Mouse (Mus musculus) CH12.LX (cell line): ENCODE data around the gene Col15a1. TPM values are rescaled to one million over a fixed set of nuclear protein-coding genes. Genes with fewer than 3 reads are reported as not detected.

Experiments used
- DNase-seq: peaks from one replicate; pipeline ENCODE4 v3.0.0-alpha.2; 2013; ENCODE audit errors: extremely low read depth
- H3K27ac ChIP-seq: 2 replicates; pipeline ENCODE4 v1.5.1; 2012; ENCODE audit warnings: low read depth, mild to moderate bottlenecking, control low read depth, moderate library complexity; ENCODE audit not compliant: insufficient read depth
- H3K27me3 ChIP-seq: replicated peaks from 2 replicates; pipeline ENCODE3; 2012; ENCODE audit warnings: inconsistent platforms
- H3K36me3 ChIP-seq, 2 experiments: replicated peaks in 1 of 2; 2 replicates each; pipeline versions ENCODE3 to v1.6.1; 2012; ENCODE audit warnings: inconsistent platforms in 1 of 2, low read length in 1 of 2, mild to moderate bottlenecking in 1 of 2, mixed read lengths in 1 of 2, moderate library complexity in 1 of 2; ENCODE audit not compliant: control insufficient read depth in 1 of 2, insufficient read depth in 1 of 2
- H3K4me1 ChIP-seq, 2 experiments: 2 replicates each; pipeline ENCODE4 v1.6.1; 2012; ENCODE audit warnings: inconsistent platforms in 1 of 2, moderate library complexity in 1 of 2; ENCODE audit not compliant: insufficient read depth in 2 of 2, control insufficient read depth in 1 of 2
- H3K4me2 ChIP-seq: 2 replicates; pipeline ENCODE4 v1.6.1; 2012; ENCODE audit warnings: low read depth, mild to moderate bottlenecking, control low read depth; ENCODE audit not compliant: poor library complexity, insufficient read depth, severe bottlenecking
- H3K4me3 ChIP-seq, 3 experiments: fragments of 150-350 bp in 1 of 3; sonication (generic) in 1 of 3; replicated peaks in 1 of 3; 2 replicates each; pipeline versions ENCODE3 to v1.5.1; 2011 to 2012; ENCODE audit warnings: low read depth in 2 of 3, low read length in 2 of 3, mild to moderate bottlenecking in 2 of 3, moderate library complexity in 2 of 3, control low read depth in 1 of 3, improper control_type of control experiment in 1 of 3, inconsistent platforms in 1 of 3, mixed read lengths in 1 of 3; ENCODE audit not compliant: poor library complexity in 1 of 3
- H3K79me2 ChIP-seq: replicated peaks from 2 replicates; pipeline ENCODE4 v1.6.1; 2012; ENCODE audit warnings: mild to moderate bottlenecking, moderate library complexity; ENCODE audit not compliant: control insufficient read depth, poor library complexity, insufficient read depth, severe bottlenecking; ENCODE audit errors: extremely low read depth
- H3K9ac ChIP-seq: 2 replicates; pipeline ENCODE4 v1.6.1; 2012; ENCODE audit warnings: low read depth, mild to moderate bottlenecking, control low read depth, moderate library complexity; ENCODE audit not compliant: insufficient read depth
- H3K9me3 ChIP-seq: replicated peaks from 2 replicates; pipeline ENCODE3; 2012; ENCODE audit warnings: low read length, inconsistent platforms, mixed read lengths
- BHLHE40 ChIP-seq: IDR thresholded peaks from 2 replicates; pipeline ENCODE4 v1.6.1; 2011; ENCODE audit warnings: mild to moderate bottlenecking, low read depth, low read length, improper control_type of control experiment
- CHD2 ChIP-seq: IDR thresholded peaks from 2 replicates; pipeline ENCODE4 v1.6.1; 2011; ENCODE audit warnings: low read length, improper control_type of control experiment
- E2F4 ChIP-seq: IDR thresholded peaks from 2 replicates; pipeline ENCODE4 v1.6.1; 2011; ENCODE audit warnings: low read depth, low read length, improper control_type of control experiment; ENCODE audit not compliant: insufficient replicate concordance
- ELF1 ChIP-seq: IDR thresholded peaks from 2 replicates; pipeline ENCODE4 v1.6.1; 2014; ENCODE audit warnings: low read depth, mild to moderate bottlenecking, inconsistent platforms, low read length, improper control_type of control experiment
- EP300 ChIP-seq: IDR thresholded peaks from 2 replicates; pipeline ENCODE4 v1.6.1; 2011; ENCODE audit warnings: low read length, improper control_type of control experiment
- ETS1 ChIP-seq: conservative IDR thresholded peaks from 2 replicates; pipeline ENCODE4 v1.6.1; 2012; ENCODE audit warnings: low read depth, mild to moderate bottlenecking, inconsistent platforms, low read length, improper control_type of control experiment, moderate library complexity
- GABPA ChIP-seq: IDR thresholded peaks from 2 replicates; pipeline ENCODE4 v1.6.1; 2012; ENCODE audit warnings: low read depth, low read length, improper control_type of control experiment, inconsistent platforms; ENCODE audit not compliant: insufficient replicate concordance
- IRF4 ChIP-seq: IDR thresholded peaks from 2 replicates; pipeline ENCODE4 v1.6.1; 2014; ENCODE audit warnings: low read depth, mild to moderate bottlenecking, inconsistent platforms, low read length, improper control_type of control experiment
- KAT2A ChIP-seq: IDR thresholded peaks from 2 replicates; pipeline ENCODE4 v1.6.1; 2012; ENCODE audit warnings: low read length, improper control_type of control experiment, inconsistent platforms; ENCODE audit not compliant: insufficient replicate concordance
- MAFK ChIP-seq: IDR thresholded peaks from 2 replicates; pipeline ENCODE4 v1.6.1; 2011; ENCODE audit warnings: low read length, improper control_type of control experiment; ENCODE audit not compliant: insufficient replicate concordance
- MAX ChIP-seq: IDR thresholded peaks from 2 replicates; pipeline ENCODE4 v1.6.1; 2011; ENCODE audit warnings: low read length, improper control_type of control experiment
- MAZ ChIP-seq: IDR thresholded peaks from 2 replicates; pipeline ENCODE4 v1.6.1; 2012; ENCODE audit warnings: low read depth, mild to moderate bottlenecking, inconsistent platforms, low read length, improper control_type of control experiment, moderate library complexity
- MXI1 ChIP-seq: IDR thresholded peaks from 2 replicates; pipeline ENCODE4 v1.6.1; 2011; ENCODE audit warnings: mild to moderate bottlenecking, low read depth, low read length, improper control_type of control experiment
- MYC ChIP-seq: IDR thresholded peaks from 2 replicates; pipeline ENCODE4 v1.6.1; 2011; ENCODE audit warnings: low read depth, mild to moderate bottlenecking, improper control_type of control experiment, low read length
- NELFE ChIP-seq: IDR thresholded peaks from 2 replicates; pipeline ENCODE4 v1.6.1; 2011; ENCODE audit warnings: low read depth, low read length, improper control_type of control experiment
- NRF1 ChIP-seq: IDR thresholded peaks from 2 replicates; pipeline ENCODE4 v1.6.1; 2014; ENCODE audit warnings: low read depth, mild to moderate bottlenecking, inconsistent platforms, low read length, improper control_type of control experiment, moderate library complexity
- PAX5 ChIP-seq: IDR thresholded peaks from 2 replicates; pipeline ENCODE4 v1.6.1; 2012; ENCODE audit warnings: low read length, inconsistent platforms, mixed read lengths
- RAD21 ChIP-seq: IDR thresholded peaks from 2 replicates; pipeline ENCODE4 v1.6.1; 2011; ENCODE audit warnings: low read depth, mild to moderate bottlenecking, low read length, improper control_type of control experiment, moderate library complexity
- RCOR1 ChIP-seq: conservative IDR thresholded peaks from 2 replicates; pipeline ENCODE4 v1.6.1; 2012; ENCODE audit warnings: low read depth, mild to moderate bottlenecking, inconsistent platforms, low read length, improper control_type of control experiment
- SMC3 ChIP-seq: IDR thresholded peaks from 2 replicates; pipeline ENCODE4 v1.6.1; 2011; ENCODE audit warnings: low read depth, low read length, improper control_type of control experiment
- TBP ChIP-seq: conservative IDR thresholded peaks from 2 replicates; pipeline ENCODE4 v1.6.1; 2011; ENCODE audit warnings: low read depth, low read length, improper control_type of control experiment
- TCF12 ChIP-seq: IDR thresholded peaks from 2 replicates; pipeline ENCODE4 v1.6.1; 2014; ENCODE audit warnings: low read depth, mild to moderate bottlenecking, inconsistent platforms, low read length, improper control_type of control experiment
- UBTF ChIP-seq: IDR thresholded peaks from 2 replicates; pipeline ENCODE4 v1.6.1; 2012; ENCODE audit warnings: low read depth, mild to moderate bottlenecking, inconsistent platforms, low read length, improper control_type of control experiment, moderate library complexity
- USF1 ChIP-seq: IDR thresholded peaks from 2 replicates; pipeline ENCODE4 v1.6.1; 2014; ENCODE audit warnings: low read depth, mild to moderate bottlenecking, inconsistent platforms, low read length, improper control_type of control experiment
- ZKSCAN1 ChIP-seq: IDR thresholded peaks from 2 replicates; pipeline ENCODE4 v1.6.1; 2012; ENCODE audit warnings: low read depth, inconsistent platforms, low read length, improper control_type of control experiment, borderline replicate concordance
- ZMIZ1 ChIP-seq: IDR thresholded peaks from 2 replicates; pipeline ENCODE4 v1.6.1; 2012; ENCODE audit warnings: low read depth, mild to moderate bottlenecking, inconsistent platforms, low read length, improper control_type of control experiment
- ZNF384 ChIP-seq: IDR thresholded peaks from 2 replicates; pipeline ENCODE4 v1.6.1; 2012; ENCODE audit warnings: low read depth, low read length, improper control_type of control experiment, inconsistent platforms
- dilution Hi-C: fragments of 300-500 bp; cut with MboI; formaldehyde crosslinking; loops from 2 replicates; pipeline ENCODE4 v1.14.3; 2020; ENCODE audit warnings: low sequenced_read_pairs; ENCODE audit not compliant: extremely low pct_unique_long_range_greater_than_20kb, extremely low pct_ligation_motif_present
- in situ Hi-C: fragments of 300-500 bp; cut with MboI; formaldehyde crosslinking; loops from 3 replicates; pipeline ENCODE4 v1.14.3; 2019; ENCODE audit warnings: low sequenced_read_pairs, low pct_ligation_motif_present, low pct_unique_long_range_greater_than_20kb, mixed read lengths
- polyA plus RNA-seq: library from polyadenylated mRNA; unstranded; fragments of >175 nt; gene quantifications from 2 replicates; pipeline ENCODE4 v1.2.1, GENCODE M21; 2012; ENCODE audit warnings: low read depth; ENCODE audit not compliant: insufficient read length
- total RNA-seq, 2 experiments: library from RNA; depleted of rRNA; stranded (reverse); fragments of 300-350 nt in 1 of 2; fragments of >200 nt in 1 of 2; gene quantifications; 2 replicates each; pipeline ENCODE4 v1.2.3; 2012 to 2014

Col15a1 gene
- total and polyA plus RNA-seq, 3 experiments = 0.08 to 2.2 (median 0.68) TPM

GRCm38 (mm10) chr4:47239114-47239513 is 31.2 kb downstream of the Col15a1 start:
- TF ChIP-seq IRF4 = no peak
- no peak for TF ChIP-seq USF1
- no peak for TF ChIP-seq RCOR1
- TF ChIP-seq ZNF384 = no peak
- no peak for TF ChIP-seq TBP
- TF ChIP-seq NRF1 = no peak
- no peak for TF ChIP-seq ETS1
- no peak for TF ChIP-seq CHD2
- TF ChIP-seq E2F4 = no peak
- no peak for TF ChIP-seq SMC3
- no peak for TF ChIP-seq MXI1
- TF ChIP-seq UBTF = no peak
- TF ChIP-seq TCF12 = no peak
- TF ChIP-seq MAX = no peak
- TF ChIP-seq MAZ = no peak
- no peak for TF ChIP-seq GABPA
- no peak for TF ChIP-seq MAFK
- no peak for TF ChIP-seq KAT2A
- no peak for TF ChIP-seq ZKSCAN1
- no peak for TF ChIP-seq EP300
- TF ChIP-seq, all 38 proteins: peak for 0
- peaks cover 0 to 21% of the 10 kb centered on the region in 2 experiments; a peak in 2 of 4 replicates for H3K4me1 ChIP-seq
- in situ Hi-C loops = no loop called here
- H3K9ac ChIP-seq = no peak overlapping the region
- H3K4me3 ChIP-seq = no peak overlapping the region
- H3K79me2 ChIP-seq = no peaks in the 10 kb centered on the region
- no peak overlapping the region for H3K27ac ChIP-seq
- H3K4me2 ChIP-seq = no peak overlapping the region
- H3K9me3 ChIP-seq = no peaks in the 10 kb centered on the region
- H3K36me3 ChIP-seq = no peaks in the 10 kb centered on the region
- DNase-seq = no peak
- dilution Hi-C loops = no loop called here
- peaks cover 4% of the 10 kb centered on the region for H3K27me3 ChIP-seq

DNA sequence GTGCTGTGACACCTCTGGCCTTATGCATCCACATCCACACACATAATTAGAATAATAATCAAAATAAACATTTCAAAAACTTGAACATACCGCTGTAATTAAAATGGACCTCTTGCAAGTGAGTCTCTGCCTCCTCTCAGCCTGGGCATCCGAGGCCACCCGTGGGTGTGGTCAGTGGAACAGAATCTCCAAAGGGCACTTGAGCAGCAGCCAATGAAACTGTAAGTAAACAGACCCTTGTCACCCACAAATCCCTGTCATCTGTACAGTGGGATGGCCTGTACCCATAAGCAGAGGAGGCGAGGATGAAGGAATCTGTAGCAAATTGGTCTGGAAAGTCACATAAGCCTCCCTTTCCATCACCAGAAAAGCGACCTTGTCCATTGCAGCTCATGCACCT is 32.9 kb downstream of the Col15a1 start:
- Histone ChIP-seq H3K4me3 (no peak overlapping the region), H3K9ac (no peak overlapping the region), H3K79me2 (no peaks in the 10 kb centered on the region), H3K4me1 (peaks cover 0 to 13% of the 10 kb centered on the region in 2 experiments; a peak in 2 of 4 replicates), H3K27ac (no peak overlapping the region), H3K36me3 (no peaks in the 10 kb centered on the region), H3K9me3 (no peaks in the 10 kb centered on the region), H3K4me2 (no peak overlapping the region), H3K27me3 (peaks cover 2% of the 10 kb centered on the region)
- dilution Hi-C loops (no loop called here), in situ Hi-C loops (no loop called here)
- TF ChIP-seq PAX5 = no peak
- no peak for TF ChIP-seq ZNF384
- no peak for TF ChIP-seq ETS1
- no peak for TF ChIP-seq RAD21
- TF ChIP-seq ZMIZ1 = no peak
- no peak for TF ChIP-seq NELFE
- no peak for TF ChIP-seq KAT2A
- TF ChIP-seq MYC = no peak
- TF ChIP-seq BHLHE40 = no peak
- no peak for TF ChIP-seq IRF4
- TF ChIP-seq TCF12 = no peak
- TF ChIP-seq RCOR1 = no peak
- no peak for TF ChIP-seq MAX
- TF ChIP-seq MXI1 = no peak
- TF ChIP-seq NRF1 = no peak
- TF ChIP-seq ELF1 = no peak
- TF ChIP-seq MAZ = no peak
- DNase-seq = no peak
